Mouse (Mus musculus) lung, adult 2 months (tissue): Measurements from ENCODE around the gene Cdk1. TPM values are rescaled to one million over a fixed set of nuclear protein-coding genes. Genes with fewer than 3 reads are reported as not detected.
"Not testable (repeated sequence)": the region's sequence is repeated elsewhere in the genome, so short reads cannot be mapped to it uniquely, and the experiment has no call there.

Experiments used
- DNase-seq: peaks from one replicate; pipeline ENCODE4 v3.0.0; 2022
- H3K4me1 ChIP-seq: fragments of 200-500 bp; 2 replicates; pipeline ENCODE4 v1.6.1; 2011; ENCODE audit warnings: low read length; ENCODE audit not compliant: control insufficient read depth, insufficient read depth
- H3K4me3 ChIP-seq: fragments of 200-500 bp; replicated peaks from 2 replicates; pipeline ENCODE3; 2011; ENCODE audit warnings: low read depth, mild to moderate bottlenecking, control low read depth, low read length; ENCODE audit errors: extremely low read depth
- CTCF ChIP-seq: fragments of 200-500 bp; IDR thresholded peaks from 2 replicates; pipeline ENCODE4 v1.5.1; 2011; ENCODE audit warnings: mild to moderate bottlenecking, low read length, control low read depth; ENCODE audit not compliant: insufficient read depth
- POLR2A ChIP-seq: fragments of 200-500 bp; IDR thresholded peaks from 2 replicates; pipeline ENCODE4 v1.6.1; 2011; ENCODE audit warnings: low read depth, mild to moderate bottlenecking, control low read depth, low read length, borderline replicate concordance; ENCODE audit errors: extremely low read depth
- WGBS: fragments of 180-500 bp; shearing (Covaris S2); methylation state at CpG from one replicate; pipeline ENCODE4 v1.1.7; 2018; 5-methylcytosine and 5-hydroxymethylcytosine counted together
- polyA plus RNA-seq: library from polyadenylated mRNA; depleted of rRNA; stranded (reverse); fragments of >200 nt; gene quantifications from 2 replicates; pipeline ENCODE4 v1.2.3, GENCODE M21; 2012

The Cdk1 gene
- polyA plus RNA-seq, 1 experiment, result 5.8 TPM

DNA sequence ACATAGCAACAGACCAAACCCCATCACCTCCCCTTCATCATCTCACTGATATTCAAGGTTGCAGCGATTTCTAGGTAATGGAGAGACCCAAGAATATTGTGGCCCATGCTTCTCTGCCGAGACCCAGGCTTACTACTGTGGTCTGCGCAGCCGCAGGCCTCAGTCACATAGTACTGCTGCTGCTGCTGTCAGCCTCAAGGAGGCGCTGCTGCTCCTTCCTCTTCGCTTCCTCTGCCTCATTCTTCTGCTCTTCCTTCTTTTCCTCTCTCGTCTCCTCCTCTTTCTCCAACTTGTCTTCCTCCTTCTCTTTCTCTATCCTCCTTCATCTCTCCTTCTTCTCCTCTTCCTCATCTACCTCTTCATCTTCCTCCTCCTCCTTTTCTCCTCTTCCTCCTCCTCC lies 22.4 kb upstream of the Cdk1 start:
- peak; percentile 70 for TF ChIP-seq CTCF
- no peak for TF ChIP-seq POLR2A
- DNase-seq, result peak; percentile 24
- 55% methylated on average over 7 of the region's 7 CpGs for WGBS
- Histone ChIP-seq H3K4me1 (no peaks in the 10 kb centered on the region), H3K4me3 (no peak overlapping the region)

DNA sequence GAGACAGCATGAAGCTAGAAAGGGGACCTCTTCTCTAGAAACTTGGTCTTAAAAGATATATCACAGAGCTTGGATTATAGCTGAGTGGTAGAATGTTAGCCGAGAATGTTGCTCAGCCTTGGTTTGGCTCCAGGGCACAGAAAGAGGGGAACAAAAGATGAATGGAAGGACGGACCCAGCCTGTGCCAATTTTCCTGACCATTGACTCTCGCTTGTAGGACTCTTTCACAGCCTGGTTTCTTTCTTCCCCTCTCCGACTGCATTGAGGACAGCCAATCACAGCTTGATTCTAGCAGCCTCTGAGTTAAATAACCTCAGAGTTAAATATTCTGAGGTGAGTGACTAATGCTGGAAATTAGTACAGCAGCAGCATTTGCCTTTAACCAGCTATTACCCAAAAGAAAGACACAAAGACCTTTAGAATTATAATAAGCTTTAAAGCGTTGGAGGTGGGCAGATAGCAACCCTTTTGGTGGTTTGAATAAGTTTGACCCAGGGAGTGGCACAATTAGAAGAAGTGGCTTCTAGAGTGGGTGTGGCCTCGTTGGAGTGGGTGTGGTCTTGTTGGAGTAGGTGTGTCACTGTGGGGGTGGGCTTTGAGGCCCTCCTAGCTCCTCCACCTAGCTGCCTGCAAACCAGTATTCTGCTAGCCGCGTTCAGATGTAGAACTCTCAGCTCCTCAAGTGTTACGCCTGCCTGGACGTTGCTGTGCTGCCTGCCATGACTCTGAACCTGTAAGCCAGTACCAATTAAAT lies 21.2 kb upstream of the Cdk1 start:
- no peaks in the 10 kb centered on the region for H3K4me1 ChIP-seq
- WGBS, result 72% methylated on average over 10 of the region's 10 CpGs
- TF ChIP-seq POLR2A (no peak), CTCF (no peak)
- H3K4me3 ChIP-seq, result no peak overlapping the region
- DNase-seq, result no peak

DNA sequence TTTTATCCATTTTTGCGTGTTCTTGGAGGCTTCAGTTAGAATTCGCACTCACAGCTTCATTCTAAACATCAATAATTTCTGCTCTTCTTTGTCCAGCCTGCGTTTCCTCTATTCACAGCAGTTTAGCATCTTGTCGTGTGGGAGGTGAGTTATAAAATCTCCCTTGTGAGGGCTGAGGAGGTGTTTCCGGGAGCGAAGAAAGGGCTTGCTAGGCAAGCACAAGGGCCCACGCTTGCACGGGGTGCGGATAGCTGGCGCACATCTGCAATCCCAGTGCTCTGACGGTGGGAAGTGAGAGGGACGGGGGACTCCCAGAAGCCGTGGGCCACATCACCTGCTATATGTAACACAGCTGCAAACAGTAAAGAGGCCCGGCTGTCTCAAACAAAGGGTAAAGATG lies 19.3 kb upstream of the Cdk1 start:
- TF ChIP-seq POLR2A (no peak), CTCF (no peak)
- H3K4me1 ChIP-seq, result no peaks in the 10 kb centered on the region
- WGBS, result 88% methylated on average over 14 of the region's 14 CpGs

DNA sequence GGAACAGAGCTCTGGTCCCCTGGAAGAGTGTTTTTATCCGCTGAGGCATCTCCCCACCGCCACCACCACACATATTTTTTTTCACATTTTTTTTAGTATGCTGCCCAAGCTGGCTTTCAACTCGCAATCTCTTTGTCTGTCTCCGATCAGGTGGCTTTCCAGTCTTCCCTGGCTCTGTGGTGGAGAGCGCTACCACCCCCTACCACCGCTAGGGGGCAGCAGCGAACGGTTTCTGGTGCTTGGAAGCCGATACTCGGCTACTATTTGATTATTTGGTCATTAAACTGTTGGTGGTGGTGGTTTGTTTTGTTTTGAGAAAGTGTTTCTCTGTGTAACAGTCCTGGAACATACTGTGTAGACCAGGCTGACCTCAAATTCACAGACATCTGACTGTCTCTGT lies 18.7 kb upstream of the Cdk1 start:
- Histone ChIP-seq H3K4me3 (no peak overlapping the region), H3K4me1 (no peaks in the 10 kb centered on the region)
- WGBS, result 12% methylated on average over 10 of the region's 10 CpGs
- peak; percentile 41 for DNase-seq
- TF ChIP-seq CTCF (peak; percentile 72), POLR2A (no peak)

More for the DNA sequence above, 19.3 kb upstream of the Cdk1 start:
- DNase-seq, result no peak
- no peak overlapping the region for H3K4me3 ChIP-seq

DNA sequence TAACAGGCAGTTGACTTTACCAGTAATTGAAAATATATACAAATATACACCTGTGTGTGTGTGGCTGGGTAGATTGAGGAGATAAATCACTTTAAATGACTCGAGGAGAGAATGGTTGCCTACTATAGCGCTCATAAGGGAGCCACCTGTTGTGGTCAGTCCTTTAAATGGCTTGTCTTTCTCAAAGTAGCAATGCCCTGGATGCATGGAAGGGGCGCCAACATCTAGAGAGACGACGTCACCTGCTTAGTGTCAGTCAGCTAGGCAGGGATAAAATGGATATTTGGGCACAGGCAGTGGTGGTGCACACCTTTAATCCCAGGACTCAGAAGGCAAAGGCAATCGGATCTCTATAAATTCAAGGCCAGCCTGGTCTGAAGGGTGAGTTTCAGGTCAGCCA lies 16.6 kb upstream of the Cdk1 start:
- H3K4me1 ChIP-seq, result no peaks in the 10 kb centered on the region
- TF ChIP-seq CTCF (no peak), POLR2A (no peak)
- WGBS, result 82% methylated on average over 6 of the region's 6 CpGs
- DNase-seq, result no peak
- H3K4me3 ChIP-seq, result no peak overlapping the region

DNA sequence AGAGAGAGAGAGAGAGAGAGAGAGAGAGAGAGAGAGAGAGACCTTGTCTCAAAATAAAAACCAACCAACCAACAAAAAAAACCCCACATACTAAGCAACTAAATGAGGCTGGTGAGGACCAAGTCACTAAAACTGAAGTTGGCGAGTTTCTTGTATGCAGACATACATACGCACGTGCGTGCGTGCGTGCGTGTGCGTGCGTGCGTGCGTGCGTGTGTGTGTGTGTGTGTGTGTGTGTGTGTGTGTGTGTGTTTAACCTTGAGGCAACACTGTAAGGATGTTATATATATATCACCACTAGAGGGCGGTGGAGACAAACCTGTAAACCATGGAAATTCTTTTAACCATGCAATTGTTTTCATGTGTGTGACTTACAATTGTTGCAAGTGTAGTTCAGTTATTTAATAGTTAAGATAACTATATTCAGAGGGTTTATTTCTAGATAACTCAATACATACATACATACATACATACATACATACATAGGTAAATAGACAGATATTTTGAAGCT lies 14.2 kb upstream of the Cdk1 start:
- 86% methylated on average over 13 of the region's 13 CpGs for WGBS
- Histone ChIP-seq H3K4me1 (no peaks in the 10 kb centered on the region), H3K4me3 (no peak overlapping the region)
- TF ChIP-seq CTCF, result no peak
- no peak for DNase-seq

DNA sequence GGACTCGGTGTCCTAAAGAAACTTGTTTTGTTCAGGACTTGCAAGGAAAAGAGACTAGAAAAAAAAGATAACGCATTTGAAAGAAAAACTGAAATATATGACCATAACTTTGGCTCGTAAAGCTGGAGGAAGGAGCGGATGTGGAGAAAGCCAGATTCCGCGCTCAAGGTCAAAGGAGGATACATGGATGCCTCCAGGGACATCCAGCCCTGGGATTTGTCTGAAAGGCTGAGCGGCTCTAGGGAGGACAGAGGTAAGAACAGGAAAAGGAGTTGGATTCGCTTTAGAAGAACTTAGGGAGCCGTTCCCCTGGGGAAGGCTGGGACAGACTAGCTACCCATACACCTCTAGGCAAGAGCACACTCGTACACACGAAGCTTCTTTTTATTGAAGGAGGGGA lies 13.5 kb upstream of the Cdk1 start:
- TF ChIP-seq CTCF (no peak), POLR2A (no peak)
- DNase-seq, result no peak
- H3K4me1 ChIP-seq, result no peaks in the 10 kb centered on the region
- WGBS, result 75% methylated on average over 11 of the region's 11 CpGs
- no peak overlapping the region for H3K4me3 ChIP-seq

DNA sequence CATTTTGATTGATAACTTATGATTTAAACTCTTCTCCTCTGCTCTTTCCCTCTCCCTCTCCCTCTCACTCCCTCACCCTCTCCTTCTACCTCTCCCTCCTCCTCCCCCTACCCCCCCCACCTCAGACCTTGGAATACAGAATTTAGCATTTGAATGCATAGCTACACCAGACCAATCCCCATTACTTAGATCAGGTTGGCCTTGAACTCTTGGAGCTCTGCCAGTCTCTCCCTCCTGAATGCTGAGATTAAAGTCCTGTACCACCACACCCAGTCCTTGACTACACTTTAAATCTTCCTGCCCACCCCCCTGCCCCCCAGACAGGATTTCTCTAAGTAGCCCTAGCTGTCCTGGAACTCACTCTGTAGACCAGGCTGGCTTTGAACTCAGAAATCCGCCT lies 6.9 kb upstream of the Cdk1 start:
- no peak overlapping the region for H3K4me3 ChIP-seq
- TF ChIP-seq POLR2A, result no peak
- TF ChIP-seq CTCF, result no peak
- 88% methylated on average over 1 of the region's 1 CpGs for WGBS
- DNase-seq, result no peak
- no peaks in the 10 kb centered on the region for H3K4me1 ChIP-seq

DNA sequence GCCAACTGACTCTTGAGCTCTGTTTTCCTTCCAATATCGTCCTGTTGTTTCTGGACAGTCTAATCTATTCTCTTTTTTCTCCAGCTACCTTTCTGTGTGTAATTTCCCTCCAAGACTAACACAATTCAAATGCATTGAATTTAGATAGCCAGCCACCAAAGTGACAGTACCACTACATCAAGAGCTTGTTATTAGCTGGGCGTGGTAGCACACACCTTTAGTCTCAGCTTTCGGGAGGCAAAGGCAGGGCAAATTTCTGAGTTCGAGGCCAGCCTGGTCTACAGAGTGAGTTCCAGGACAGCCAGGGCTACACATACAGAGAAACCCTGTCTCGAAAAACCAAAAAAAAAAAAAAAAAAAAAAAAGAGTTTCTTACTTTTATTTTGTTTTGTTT lies 345 bp upstream of the Cdk1 start:
- 24% methylated on average over 5 of the region's 5 CpGs for WGBS
- not testable (repeated sequence) for H3K4me3 ChIP-seq

DNA sequence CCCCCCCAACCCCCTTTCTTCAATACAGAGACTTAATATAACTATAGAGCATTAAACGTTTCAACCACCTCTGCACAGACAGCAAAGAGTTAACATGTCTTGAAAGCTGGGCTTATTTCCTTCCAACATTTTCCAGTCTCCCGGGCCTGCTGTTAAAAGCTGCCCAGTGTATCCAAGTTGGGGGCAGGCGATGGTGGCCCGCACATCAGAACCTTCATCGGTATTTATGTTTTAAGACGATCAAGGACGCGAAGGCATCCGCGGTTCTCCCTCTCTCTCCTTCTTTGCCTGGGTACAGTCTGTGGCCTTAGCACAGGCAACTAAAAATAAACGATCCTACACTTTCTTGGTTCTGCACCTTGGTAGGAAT lies 911 bp downstream of the Cdk1 start:
- Histone ChIP-seq H3K4me3 (peak overlapping the region; percentile 6), H3K4me1 (peaks cover 5% of the 10 kb centered on the region; the same call in 1 of the 2 replicates)
- WGBS, result 4% methylated on average over 11 of the region's 11 CpGs
- TF ChIP-seq POLR2A (no peak), CTCF (no peak)
- DNase-seq, result no peak

More for the DNA sequence above, 345 bp upstream of the Cdk1 start:
- not testable (repeated sequence) for DNase-seq, H3K4me1 ChIP-seq
